Mouse (Mus musculus) kidney, embryonic 16.5 days (tissue): ENCODE results near the gene Usp1. TPM values are rescaled to one million over a fixed set of nuclear protein-coding genes. Genes with fewer than 3 reads are reported as not detected.

ENCODE experiments used
- ATAC-seq: fragments of 200-750 bp; cut with Nextera tagmentation; 2 replicates; pipeline ENCODE4 v1.8.0; 2017; ENCODE audit warnings: moderate TSS enrichment; ENCODE audit not compliant: low FRiP score, low TSS enrichment
- H3K27ac ChIP-seq: fragments of 300-500 bp; sonication (generic); 2 replicates; pipeline ENCODE4 v1.5.1; 2014; ENCODE audit warnings: low read length
- H3K27me3 ChIP-seq: fragments of 300-500 bp; sonication (generic); 2 replicates; pipeline ENCODE4 v1.6.1; 2014; ENCODE audit warnings: low read length, control low read depth, mixed read lengths; ENCODE audit not compliant: insufficient read depth
- H3K36me3 ChIP-seq: fragments of 300-500 bp; sonication (generic); 2 replicates; pipeline ENCODE4 v1.6.1; 2014; ENCODE audit warnings: low read length, control low read depth, mixed read lengths; ENCODE audit not compliant: insufficient read depth
- H3K4me1 ChIP-seq: fragments of 300-500 bp; sonication (generic); 2 replicates; pipeline ENCODE4 v1.6.1; 2014; ENCODE audit warnings: low read length, control low read depth, mixed read lengths; ENCODE audit not compliant: insufficient read depth
- H3K4me2 ChIP-seq: fragments of 300-500 bp; sonication (generic); replicated peaks from 2 replicates; pipeline ENCODE4 v1.6.1; 2014; ENCODE audit warnings: low read depth, low read length
- H3K4me3 ChIP-seq: fragments of 300-500 bp; sonication (generic); 2 replicates; pipeline ENCODE4 v1.5.1; 2014; ENCODE audit warnings: mild to moderate bottlenecking, low read length
- H3K9ac ChIP-seq: fragments of 300-500 bp; sonication (generic); replicated peaks from 2 replicates; pipeline ENCODE4 v1.6.1; 2014; ENCODE audit warnings: low read length
- H3K9me3 ChIP-seq: fragments of 300-500 bp; sonication (generic); 2 replicates; pipeline ENCODE4 v1.6.1; 2016; ENCODE audit warnings: low read length, control low read depth
- WGBS: fragments of 180-500 bp; shearing (Covaris S2); extraction: QIAGEN DNeasy Blood & Tissue Kit; methylation state at CpG from one replicate; pipeline ENCODE4 v1.1.7; 2014; 5-methylcytosine and 5-hydroxymethylcytosine counted together
- polyA plus RNA-seq: library from polyadenylated mRNA; unstranded; fragments of >200 nt; fragmentation: Nextera tagmentation; extraction: Ambion mirVana; gene quantifications from 2 replicates; pipeline ENCODE4 v1.2.1, GENCODE M21; 2015

Usp1 gene
- 65.6 and 78.8 TPM in 2 replicates for polyA plus RNA-seq

GRCm38 (mm10) chr4:98923568-98924070 lies at the start of gene Usp1:
TSS of gene Usp1 (plus strand) at chr4:98923810.
- WGBS: under 1% methylated on average over 48 of the region's 67 CpGs
- Histone ChIP-seq H3K4me2 (peak within 1 kb of the TSS; percentile 87), H3K9ac (peak within 1 kb of the TSS; percentile 98), H3K4me3 (peak within 1 kb of the TSS; percentile 99), H3K9me3 (peaks cover 5% of the 10 kb centered on the region; the same call in 1 of the 2 replicates), H3K36me3 (no peaks in the 10 kb centered on the region), H3K27me3 (no peaks in the 10 kb centered on the region), H3K27ac (peak within 1 kb of the TSS; percentile 100), H3K4me1 (peaks cover 14% of the 10 kb centered on the region)
- peak; percentile 47; the same call in 1 of the 2 replicates for ATAC-seq

GRCm38 (mm10) chr4:98882706-98883105 lies 40.9 kb upstream of the Usp1 start:
- H3K4me3 ChIP-seq: no peak overlapping the region
- WGBS: 61% methylated on average over 3 of the region's 3 CpGs
- no peak for ATAC-seq
- no peaks in the 10 kb centered on the region for H3K9me3 ChIP-seq
- no peaks in the 10 kb centered on the region for H3K36me3 ChIP-seq
- no peak overlapping the region for H3K27ac ChIP-seq
- H3K4me2 ChIP-seq: no peak overlapping the region
- H3K4me1 ChIP-seq: no peaks in the 10 kb centered on the region
- no peaks in the 10 kb centered on the region for H3K27me3 ChIP-seq
- no peak overlapping the region for H3K9ac ChIP-seq

- H3K36me3 ChIP-seq: no peaks in the 10 kb centered on the region
- no peaks in the 10 kb centered on the region for H3K9me3 ChIP-seq
- no peak overlapping the region for H3K4me3 ChIP-seq
- no peak overlapping the region for H3K4me2 ChIP-seq
- H3K4me1 ChIP-seq: no peaks in the 10 kb centered on the region
- H3K27me3 ChIP-seq: no peaks in the 10 kb centered on the region
- ATAC-seq: no peak
- no peak overlapping the region for H3K9ac ChIP-seq
- no peak overlapping the region for H3K27ac ChIP-seq
- 72% methylated on average over 4 of the region's 4 CpGs for WGBS
Measured at GRCm38 (mm10) chr4:98886377-98886776, 37.2 kb upstream of the Usp1 start.

GRCm38 (mm10) chr4:98887148-98887547 lies 36.5 kb upstream of the Usp1 start:
- Histone ChIP-seq H3K4me1 (no peaks in the 10 kb centered on the region), H3K27me3 (no peaks in the 10 kb centered on the region), H3K27ac (no peak overlapping the region), H3K9me3 (no peaks in the 10 kb centered on the region), H3K36me3 (no peaks in the 10 kb centered on the region), H3K9ac (no peak overlapping the region), H3K4me2 (no peak overlapping the region), H3K4me3 (no peak overlapping the region)
- peak; percentile 78 for ATAC-seq
- 25% methylated on average over 10 of the region's 10 CpGs for WGBS

- 91% methylated on average over 5 of the region's 5 CpGs for WGBS
- Histone ChIP-seq H3K27me3 (no peaks in the 10 kb centered on the region), H3K4me3 (no peak overlapping the region), H3K4me2 (no peak overlapping the region), H3K36me3 (no peaks in the 10 kb centered on the region), H3K9ac (no peak overlapping the region), H3K9me3 (no peaks in the 10 kb centered on the region), H3K4me1 (no peaks in the 10 kb centered on the region), H3K27ac (no peak overlapping the region)
- no peak for ATAC-seq
Measured at GRCm38 (mm10) chr4:98910246-98910645, 13.4 kb upstream of the Usp1 start.

GRCm38 (mm10) chr4:98917724-98918123 lies 5.9 kb upstream of the Usp1 start:
- 36% methylated on average over 2 of the region's 2 CpGs for WGBS
- no peaks in the 10 kb centered on the region for H3K27me3 ChIP-seq

GRCm38 (mm10) chr4:98918204-98918603 lies 5.4 kb upstream of the Usp1 start:
- ATAC-seq: no peak
- no peak overlapping the region for H3K27ac ChIP-seq
- H3K4me3 ChIP-seq: no peak overlapping the region
- H3K9ac ChIP-seq: no peak overlapping the region
- no peaks in the 10 kb centered on the region for H3K36me3 ChIP-seq
- 95% methylated on average over 1 of the region's 1 CpGs for WGBS
- H3K9me3 ChIP-seq: peaks cover 5% of the 10 kb centered on the region; the same call in 1 of the 2 replicates
- H3K4me2 ChIP-seq: no peak overlapping the region
- peaks cover 3% of the 10 kb centered on the region; the same call in 1 of the 2 replicates for H3K4me1 ChIP-seq
- no peaks in the 10 kb centered on the region for H3K27me3 ChIP-seq

More at GRCm38 (mm10) chr4:98917724-98918123, 5.9 kb upstream of the Usp1 start:
- H3K4me2 ChIP-seq: no peak overlapping the region
- peaks cover 3% of the 10 kb centered on the region; the same call in 1 of the 2 replicates for H3K4me1 ChIP-seq
- H3K9me3 ChIP-seq: peaks cover 5% of the 10 kb centered on the region; the same call in 1 of the 2 replicates
- H3K27ac ChIP-seq: no peak overlapping the region
- no peak overlapping the region for H3K9ac ChIP-seq
- ATAC-seq: no peak
- no peak overlapping the region for H3K4me3 ChIP-seq
- H3K36me3 ChIP-seq: no peaks in the 10 kb centered on the region

GRCm38 (mm10) chr4:98920896-98921295 lies 2.7 kb upstream of the Usp1 start:
- Histone ChIP-seq H3K4me1 (peaks cover 12% of the 10 kb centered on the region), H3K4me3 (no peak overlapping the region), H3K36me3 (no peaks in the 10 kb centered on the region), H3K27me3 (no peaks in the 10 kb centered on the region), H3K27ac (no peak overlapping the region), H3K9me3 (peaks cover 5% of the 10 kb centered on the region; the same call in 1 of the 2 replicates), H3K9ac (no peak overlapping the region), H3K4me2 (no peak overlapping the region)
- 91% methylated on average over 4 of the region's 4 CpGs for WGBS
- no peak for ATAC-seq

GRCm38 (mm10) chr4:98922061-98922642 lies 1.5 kb upstream of the Usp1 start:
- H3K9me3 ChIP-seq: peaks cover 5% of the 10 kb centered on the region; the same call in 1 of the 2 replicates

More at GRCm38 (mm10) chr4:98922061-98922642, 1.5 kb upstream of the Usp1 start:
- H3K9ac ChIP-seq: peak overlapping the region; percentile 84
- peak overlapping the region; percentile 99 for H3K4me3 ChIP-seq
- peaks cover 14% of the 10 kb centered on the region for H3K4me1 ChIP-seq
- H3K27ac ChIP-seq: peak overlapping the region; percentile 98
- WGBS: 10% methylated on average over 18 of the region's 18 CpGs
- H3K27me3 ChIP-seq: no peaks in the 10 kb centered on the region
- peak overlapping the region; percentile 85 for H3K4me2 ChIP-seq
- H3K36me3 ChIP-seq: no peaks in the 10 kb centered on the region
- ATAC-seq: no peak; the same call in 1 of the 2 replicates
